Mouse (Mus musculus) liver (tissue): ENCODE results near the gene Tshz2.
"Not testable (repeated sequence)": the region's sequence is repeated elsewhere in the genome, so short reads cannot be mapped to it uniquely, and the experiment has no call there.

Experiments
- DNase-seq: peaks from one replicate; pipeline ENCODE4 v3.0.0-alpha.2; 2020; ENCODE audit warnings: mixed read lengths

The Tshz2 gene

DNA sequence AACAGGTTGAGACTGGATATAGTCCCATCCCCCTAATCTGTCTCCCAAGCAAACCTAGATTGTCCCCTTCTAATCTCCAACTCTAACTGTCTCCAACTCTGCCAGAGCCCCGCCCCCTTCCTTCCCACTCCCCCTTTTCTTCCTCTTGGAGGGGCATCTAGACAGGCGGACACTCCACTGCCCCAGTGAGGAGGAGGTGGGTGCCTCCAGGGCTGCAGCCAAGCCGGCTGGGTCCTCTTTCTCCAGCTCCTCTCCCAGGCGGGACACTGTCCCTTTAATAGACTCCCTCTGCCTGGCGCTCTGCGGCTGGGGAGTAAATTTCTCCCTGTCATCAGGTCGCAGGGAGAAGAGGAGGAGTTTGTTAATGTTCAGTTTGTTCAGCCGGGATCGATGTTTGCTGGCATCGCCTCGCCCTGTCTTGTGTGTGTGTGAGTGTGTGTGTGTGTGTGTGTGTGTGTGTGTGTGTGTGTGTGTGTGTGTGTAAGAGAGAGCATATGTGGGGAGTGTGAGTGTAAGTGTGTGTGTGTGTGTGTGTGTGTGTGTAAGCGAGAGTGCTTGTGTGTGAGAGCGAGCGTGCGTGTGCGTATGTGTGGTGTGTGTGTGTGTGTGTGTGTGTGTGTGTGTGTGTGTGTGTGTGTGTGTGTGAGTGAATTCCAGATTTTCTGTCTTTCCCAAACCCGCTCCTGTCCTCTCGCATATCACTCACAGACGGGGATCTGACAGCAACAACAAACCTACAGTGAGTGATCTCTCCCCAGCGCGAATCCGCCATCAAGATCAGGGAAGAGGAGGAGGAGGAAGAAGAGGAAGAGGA lies at the start of gene Tshz2:
Gene Tshz2, plus strand, starts transcription at position 676 of the 814 bp plus-strand sequence.
- DNase-seq = peak; percentile 57

DNA sequence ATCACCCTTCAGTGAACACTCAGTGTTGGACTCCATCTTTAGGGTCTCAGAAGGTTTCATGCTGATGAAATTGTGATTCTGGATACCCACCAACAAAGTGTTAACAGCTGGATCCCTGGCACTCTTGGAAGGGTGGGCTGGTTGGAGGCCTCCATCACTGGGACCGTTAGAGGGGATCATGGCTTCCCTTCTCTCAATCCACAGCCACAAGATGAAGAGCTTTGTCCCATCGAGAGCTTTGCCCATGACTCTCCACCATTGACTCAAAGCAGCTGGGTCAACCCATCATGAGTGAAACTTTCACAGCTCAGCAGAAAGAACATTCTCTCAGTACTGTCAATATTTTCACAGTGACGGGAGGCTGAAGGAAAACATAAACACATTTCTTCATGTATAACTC lies 49.3 kb upstream of the Tshz2 start:
- DNase-seq = no peak

DNA sequence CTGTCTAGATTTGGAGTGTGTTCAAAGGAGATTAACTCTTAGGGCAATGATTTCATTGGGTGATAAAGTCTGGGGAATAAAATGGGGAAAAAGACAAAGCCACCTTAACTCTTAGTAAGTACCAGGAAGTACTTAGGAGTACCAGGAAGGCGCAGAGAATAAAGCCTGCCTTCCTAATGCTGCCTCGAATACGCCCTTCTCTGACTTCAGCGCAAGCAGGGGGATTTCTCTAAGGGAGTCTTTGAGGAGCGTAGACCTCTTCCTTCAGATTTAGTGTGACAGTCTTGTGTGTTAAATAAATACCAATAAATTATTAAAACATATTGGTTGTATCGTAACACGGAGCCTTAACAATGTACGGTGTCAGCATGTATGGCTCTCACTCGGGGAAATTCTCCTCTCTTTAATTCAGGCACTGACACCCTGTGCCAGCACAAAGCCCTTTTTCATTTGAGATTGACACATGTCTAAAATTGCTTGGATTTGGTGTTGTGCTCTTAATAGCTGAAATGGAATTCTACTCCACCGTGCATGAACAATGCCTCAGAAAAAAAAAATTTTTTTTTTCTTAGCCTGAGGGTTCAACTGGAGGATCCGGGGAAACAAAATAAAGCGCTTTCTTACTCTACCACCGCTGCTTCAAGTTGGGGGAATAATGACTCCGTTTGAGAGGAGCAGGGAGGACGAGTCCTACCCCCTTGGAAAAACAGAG lies 47.9 kb upstream of the Tshz2 start:
- no peak for DNase-seq

DNA sequence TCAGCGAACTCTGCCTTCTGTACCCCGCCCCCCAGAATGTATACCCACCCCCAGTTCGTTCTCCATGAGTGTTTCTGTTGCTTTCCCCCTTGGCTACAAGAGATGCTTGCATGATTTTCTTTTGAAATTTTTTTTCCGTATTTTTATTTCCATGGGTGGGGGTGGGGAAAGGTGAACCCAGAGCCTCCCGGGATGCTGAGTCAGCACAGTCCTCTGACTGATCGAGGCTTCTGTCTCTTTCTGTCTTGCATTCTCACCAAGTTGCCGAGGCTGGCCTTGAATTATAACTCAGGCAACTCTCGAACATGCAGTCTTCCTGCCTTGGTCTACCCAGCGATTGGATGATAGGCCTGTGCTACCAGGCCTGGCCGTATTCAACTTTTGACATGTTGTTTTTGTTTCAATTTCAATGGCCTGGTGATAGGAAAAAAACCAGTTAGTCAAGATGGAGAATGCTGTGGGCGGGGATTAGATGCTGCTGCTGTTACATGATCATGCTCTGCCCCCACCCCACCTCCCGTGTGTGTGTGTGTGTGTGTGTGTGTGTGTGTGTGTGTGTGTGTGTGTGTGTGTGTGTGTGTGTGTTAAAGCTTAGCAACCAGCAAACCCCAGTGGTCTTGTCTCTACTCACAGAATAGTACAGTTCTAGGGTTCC lies 47.1 kb upstream of the Tshz2 start:
- no peak for DNase-seq

DNA sequence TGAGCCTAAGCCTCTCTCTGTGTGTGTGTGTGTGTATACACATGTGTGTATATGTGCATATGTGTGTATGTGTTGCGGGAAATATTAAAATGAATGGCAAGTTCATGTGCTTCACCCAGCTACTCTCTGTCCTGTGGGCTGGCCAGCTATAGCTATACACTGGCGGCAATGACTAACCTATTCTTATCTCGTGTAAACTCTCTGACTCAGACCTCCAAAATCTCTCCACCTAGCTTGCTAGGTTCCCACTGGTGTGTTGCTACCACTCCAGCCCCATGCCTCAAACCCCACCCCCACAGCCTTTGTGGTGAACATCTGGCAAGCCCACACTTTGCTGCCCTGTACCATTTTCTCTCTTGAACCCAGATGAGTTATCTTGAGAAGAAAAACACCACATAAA lies 46.1 kb upstream of the Tshz2 start:
- DNase-seq = no peak

- not testable (repeated sequence) for DNase-seq
Observed at GRCm38 (mm10) chr2:169587645-169588044, 45.2 kb upstream of the Tshz2 start, which contains the start of gene Gm11011. Gene Gm11011, minus strand, starts transcription at chr2:169587745.

GRCm38 (mm10) chr2:169589697-169590096 lies 43.1 kb upstream of the Tshz2 start:
- DNase-seq = no peak

DNA sequence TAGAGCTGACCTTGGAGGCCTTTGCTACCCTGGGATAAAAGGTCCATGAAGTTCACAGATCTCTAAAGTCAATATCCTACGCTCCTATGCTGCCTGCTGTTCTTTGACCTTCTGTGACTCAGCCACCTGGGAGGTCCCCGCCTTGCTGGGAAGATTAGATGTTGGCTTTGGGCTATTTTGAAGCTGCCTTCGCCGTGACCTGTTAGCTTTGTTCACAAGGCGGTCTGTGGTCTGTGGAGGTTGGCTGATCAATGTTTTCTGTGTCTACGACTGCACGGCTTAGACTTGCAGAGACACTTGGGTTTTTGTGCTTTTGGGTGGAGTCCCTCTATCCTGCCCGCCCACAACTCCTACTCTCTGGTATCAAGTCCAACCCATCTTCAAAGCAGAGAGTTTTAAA lies 42.4 kb upstream of the Tshz2 start:
- no peak for DNase-seq

DNA sequence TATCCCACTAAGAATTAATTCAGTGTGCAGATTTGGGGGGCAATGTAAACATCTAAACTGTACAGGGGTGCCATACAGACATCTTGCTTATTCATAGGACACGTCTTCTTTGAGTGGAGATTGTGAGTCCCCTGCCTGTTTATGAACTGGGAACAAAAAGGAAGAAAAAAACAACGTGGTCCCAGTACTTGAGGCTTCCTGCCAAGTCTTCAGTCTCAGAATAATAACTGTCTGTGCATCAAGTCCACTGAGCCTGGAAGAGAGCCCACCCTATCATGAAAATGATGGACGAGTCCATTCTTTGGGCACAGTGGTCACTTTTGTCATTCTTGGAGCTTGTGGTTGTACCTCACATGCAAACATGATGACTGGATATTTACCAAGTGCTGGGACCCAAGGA lies 39.1 kb upstream of the Tshz2 start:
- no peak for DNase-seq

DNA sequence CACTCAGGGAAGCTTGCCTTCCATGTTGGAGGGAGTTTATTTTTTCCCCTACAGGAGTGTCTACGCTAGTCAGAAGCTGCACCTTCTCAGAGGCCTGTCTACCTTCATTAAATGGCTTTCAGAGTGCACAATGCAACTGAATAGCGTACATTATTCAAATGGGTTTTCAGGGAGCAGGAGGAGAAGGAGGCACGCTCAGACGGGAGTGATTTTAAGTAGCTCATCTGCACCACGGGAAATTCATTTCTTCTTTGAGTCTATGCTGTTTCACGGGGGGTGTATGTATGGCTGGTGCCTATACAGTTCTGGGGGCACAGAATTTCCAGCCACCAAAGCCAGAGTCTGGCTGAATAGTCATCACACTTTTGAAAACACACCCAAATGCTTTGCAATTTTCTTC lies 35.5 kb upstream of the Tshz2 start:
- no peak for DNase-seq

GRCm38 (mm10) chr2:169597971-169598370 lies 34.8 kb upstream of the Tshz2 start:
- DNase-seq = no peak

- no peak for DNase-seq
Observed at GRCm38 (mm10) chr2:169599591-169599990, 33.2 kb upstream of the Tshz2 start.

DNA sequence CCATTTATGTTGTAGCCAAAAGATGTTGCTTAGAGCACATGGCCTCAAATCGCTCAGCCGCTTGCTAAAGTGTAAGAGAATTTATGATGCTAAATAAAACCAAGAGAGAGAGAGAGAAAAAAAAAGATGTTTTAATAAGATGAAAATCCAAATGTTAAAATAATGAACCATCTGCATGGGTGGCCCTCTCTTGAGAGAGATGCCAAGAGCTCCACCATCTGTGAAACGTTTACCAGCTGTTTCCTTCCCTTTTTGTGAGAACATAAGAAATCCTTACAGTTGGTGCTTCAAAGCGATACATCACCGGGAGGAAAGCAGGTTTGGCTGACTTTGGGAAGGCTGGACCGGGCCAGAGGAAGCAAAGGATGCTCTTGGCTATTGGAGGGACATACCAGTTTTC lies 32.6 kb upstream of the Tshz2 start:
- DNase-seq = no peak

GRCm38 (mm10) chr2:169606901-169607678 lies 25.7 kb upstream of the Tshz2 start:
- DNase-seq = no peak

DNA sequence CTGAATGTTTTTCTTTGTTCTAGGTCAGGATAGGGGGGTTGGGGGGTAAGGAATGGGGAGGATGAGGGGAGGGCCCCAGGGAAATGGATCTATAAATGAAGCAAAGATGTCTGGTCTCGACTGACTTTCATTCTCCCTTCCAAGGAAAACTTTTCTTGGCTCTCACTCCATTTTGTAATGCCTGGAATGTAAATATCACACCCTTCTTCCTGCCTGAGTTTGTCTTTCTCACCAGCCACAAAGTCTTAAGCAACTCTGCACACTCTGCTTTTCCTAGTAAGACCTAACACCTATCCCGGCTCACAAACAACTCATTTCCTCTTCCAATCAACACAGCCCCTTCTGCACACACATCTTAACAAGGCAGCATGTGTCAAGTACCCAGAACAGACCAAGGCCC lies 25.0 kb upstream of the Tshz2 start:
- no peak for DNase-seq

- DNase-seq = no peak
Observed at GRCm38 (mm10) chr2:169609956-169610355, 22.9 kb upstream of the Tshz2 start.

DNA sequence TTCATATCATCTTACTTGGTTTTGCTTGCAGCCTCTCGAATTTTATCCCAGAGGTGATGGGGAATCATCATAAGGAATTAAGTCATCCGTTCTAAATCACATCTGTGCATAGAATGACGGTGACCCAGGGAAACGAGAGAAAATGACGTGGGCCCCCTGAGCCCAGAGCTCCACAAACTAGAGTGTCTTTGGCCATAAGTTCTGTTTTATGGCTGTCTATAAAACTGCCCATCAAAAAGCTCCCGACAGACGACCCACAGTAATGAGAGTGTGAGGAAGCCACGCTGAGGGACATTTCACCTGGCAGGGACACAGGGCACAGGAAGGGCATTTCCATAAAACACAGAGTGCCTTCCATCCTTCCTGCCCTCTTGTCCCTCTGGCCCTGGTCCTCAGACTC lies 21.9 kb upstream of the Tshz2 start:
- no peak for DNase-seq

- no peak for DNase-seq
Observed at GRCm38 (mm10) chr2:169611557-169611956, 21.3 kb upstream of the Tshz2 start.

DNA sequence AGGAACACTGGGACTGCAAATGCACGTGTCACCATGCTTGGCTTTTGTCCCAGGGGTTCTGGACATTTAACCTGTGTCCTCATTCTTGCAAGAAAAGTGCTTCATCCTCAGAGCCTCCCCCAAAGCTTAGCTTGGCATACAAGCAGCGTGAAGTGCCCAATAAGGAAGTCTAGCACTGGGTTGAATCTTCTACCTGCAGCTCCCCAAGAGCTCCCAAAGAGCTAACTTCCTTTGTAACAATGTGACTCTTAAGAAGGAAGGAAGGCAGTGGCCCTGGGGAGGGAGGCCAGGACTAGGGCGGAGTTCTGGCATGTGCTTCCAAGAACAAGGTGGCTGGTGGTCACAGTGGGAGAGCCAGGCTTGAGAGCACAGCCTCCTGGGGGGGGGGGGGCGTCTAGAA lies 18.1 kb upstream of the Tshz2 start:
- no peak for DNase-seq

- DNase-seq = no peak
Observed at GRCm38 (mm10) chr2:169615998-169616397, 16.8 kb upstream of the Tshz2 start.

DNA sequence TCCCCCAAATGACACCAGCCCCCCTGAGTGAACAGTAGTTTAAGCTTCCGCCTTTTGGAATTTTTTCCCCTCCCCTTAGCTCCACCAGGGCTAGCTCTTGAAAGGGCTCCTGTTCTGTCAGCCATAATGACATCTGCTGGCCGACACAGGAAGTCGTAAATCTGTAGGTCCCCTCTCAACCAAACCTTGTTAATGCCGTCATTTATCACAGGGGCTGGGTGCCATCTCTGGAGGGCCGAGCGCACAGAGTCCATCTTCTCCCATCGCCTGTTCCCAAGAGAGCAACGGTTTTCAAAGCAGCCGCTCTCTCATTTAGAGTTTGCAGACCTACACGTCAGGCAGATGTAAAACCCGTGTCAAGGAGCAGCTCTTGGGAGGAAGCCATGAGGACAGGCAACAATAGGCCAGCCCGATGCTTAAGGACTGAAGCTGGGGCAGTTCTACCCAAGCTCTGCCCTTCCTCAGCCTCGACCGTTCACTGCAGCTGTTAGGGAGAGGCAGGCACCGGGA lies 11.6 kb upstream of the Tshz2 start:
- DNase-seq = peak; percentile 12

- DNase-seq = no peak
Observed at GRCm38 (mm10) chr2:169630070-169630469, 2.7 kb upstream of the Tshz2 start.
